Mouse (Mus musculus) lung, postnatal 0 days (tissue): ENCODE results near the gene Cnpy3. TPM values are rescaled to one million over a fixed set of nuclear protein-coding genes. Genes with fewer than 3 reads are reported as not detected.
"Not testable (repeated sequence)": the region's sequence is repeated elsewhere in the genome, so short reads cannot be mapped to it uniquely, and the experiment has no call there.

Source experiments
- ATAC-seq: fragments of 200-750 bp; cut with Nextera tagmentation; 2 replicates; pipeline ENCODE4 v1.8.0; 2017; ENCODE audit warnings: moderate library complexity
- DNase-seq: peaks from one replicate; pipeline ENCODE4 v3.0.0-alpha.2; 2016; ENCODE audit warnings: low spot score
- H3K27ac ChIP-seq: fragments of 300-500 bp; sonication (generic); 2 replicates; pipeline ENCODE4 v1.5.1; 2014; ENCODE audit warnings: antibody characterized with exemption, mild to moderate bottlenecking, low read length, mixed read lengths
- H3K27me3 ChIP-seq: fragments of 300-500 bp; sonication (generic); replicated peaks from 2 replicates; pipeline ENCODE4 v1.6.1; 2014; ENCODE audit warnings: low read length, mixed read lengths; ENCODE audit not compliant: insufficient read depth
- H3K36me3 ChIP-seq: fragments of 300-500 bp; sonication (generic); 2 replicates; pipeline ENCODE4 v1.6.1; 2014; ENCODE audit warnings: low read length, mixed read lengths; ENCODE audit not compliant: insufficient read depth
- H3K4me1 ChIP-seq: fragments of 300-500 bp; sonication (generic); 2 replicates; pipeline ENCODE4 v1.6.1; 2014; ENCODE audit warnings: antibody characterized with exemption, low read depth, low read length, mixed read lengths; ENCODE audit not compliant: insufficient read depth
- H3K4me2 ChIP-seq: fragments of 300-500 bp; sonication (generic); replicated peaks from 2 replicates; pipeline ENCODE4 v1.6.1; 2014; ENCODE audit warnings: low read depth, mild to moderate bottlenecking, low read length, moderate library complexity, mixed read lengths
- H3K4me3 ChIP-seq: fragments of 300-500 bp; sonication (generic); 2 replicates; pipeline ENCODE4 v1.5.1; 2014; ENCODE audit warnings: low read depth, low read length
- H3K9ac ChIP-seq: fragments of 300-500 bp; sonication (generic); replicated peaks from 2 replicates; pipeline ENCODE4 v1.6.1; 2014; ENCODE audit warnings: low read depth, mild to moderate bottlenecking
- H3K9me3 ChIP-seq: fragments of 300-500 bp; sonication (generic); 2 replicates; pipeline ENCODE4 v1.6.1; 2016; ENCODE audit warnings: low read length, mixed read lengths
- CTCF ChIP-seq: IDR thresholded peaks from 2 replicates; pipeline ENCODE4 v1.5.1; 2016; ENCODE audit warnings: antibody characterized with exemption, mild to moderate bottlenecking
- EP300 ChIP-seq: IDR thresholded peaks from 2 replicates; pipeline ENCODE4 v1.6.1; 2016; ENCODE audit warnings: antibody characterized with exemption, mild to moderate bottlenecking, control low read depth
- WGBS: fragments of 180-500 bp; shearing (Covaris S2); extraction: QIAGEN DNeasy Blood & Tissue Kit; methylation state at CpG from one replicate; pipeline ENCODE4 v1.1.7; 2014; 5-methylcytosine and 5-hydroxymethylcytosine counted together
- polyA plus RNA-seq: library from polyadenylated mRNA; unstranded; fragments of >200 nt; fragmentation: Nextera tagmentation; extraction: Ambion mirVana; gene quantifications from 2 replicates; pipeline ENCODE4 v1.2.1, GENCODE M21; 2015

Cnpy3 gene
- polyA plus RNA-seq, 1 experiment from 2014 or later, result 47.0 TPM

DNA sequence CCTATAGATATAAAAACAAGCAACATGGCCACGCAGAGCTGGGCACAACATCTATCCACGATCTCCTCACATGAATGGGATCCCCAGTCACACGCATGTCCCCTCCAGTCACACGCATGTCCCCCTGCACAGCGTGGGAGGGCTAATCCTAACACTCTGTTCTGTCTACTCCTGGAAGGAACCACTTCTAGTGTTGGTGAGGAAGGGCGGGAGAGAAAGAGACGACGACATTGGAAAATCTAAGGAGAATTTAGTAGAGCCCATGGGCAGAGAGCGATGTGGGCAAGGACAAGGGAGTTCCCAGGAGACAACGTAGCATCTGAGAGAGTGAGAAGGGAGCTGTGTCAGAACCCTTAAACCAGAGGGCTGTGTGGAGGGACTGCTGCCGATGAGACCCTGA, 18.5 kb upstream of the Cnpy3 start:
- H3K27me3 ChIP-seq, result no peaks in the 10 kb centered on the region
- peaks cover 3% of the 10 kb centered on the region; the same call in 1 of the 2 replicates for H3K4me1 ChIP-seq
- H3K36me3 ChIP-seq, result 0 out of 2 replicates have a peak, but pooled peaks cover 6% of the 10 kb centered on the region
- no peaks in the 10 kb centered on the region for H3K9me3 ChIP-seq
- 89% methylated on average over 11 of the region's 11 CpGs for WGBS
- no peak for TF ChIP-seq CTCF
- ATAC-seq, result no peak
- no peak overlapping the region for H3K27ac ChIP-seq
- H3K4me3 ChIP-seq, result no peak overlapping the region
- no peak overlapping the region for H3K4me2 ChIP-seq
- no peak overlapping the region for H3K9ac ChIP-seq
- DNase-seq, result no peak

DNA sequence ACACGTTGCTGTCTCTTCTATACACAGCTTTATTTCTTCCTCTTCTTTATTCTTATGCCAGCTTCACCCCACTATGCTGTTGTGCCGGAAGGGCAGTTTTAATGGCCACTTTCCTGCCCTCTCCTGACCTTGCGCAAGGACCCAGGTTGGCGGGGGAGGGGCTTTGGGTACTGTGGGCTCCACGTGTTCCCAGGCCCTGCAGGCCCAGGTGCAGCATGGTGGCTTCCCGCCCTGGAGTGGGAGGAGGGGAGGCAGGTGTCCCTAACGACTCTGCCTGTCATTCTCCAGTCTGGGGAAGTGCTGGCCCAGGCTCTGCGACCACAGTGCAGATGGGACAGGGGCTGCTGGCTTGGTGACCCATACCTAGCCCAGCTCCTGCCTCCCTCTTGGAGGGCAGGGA, 15.9 kb upstream of the Cnpy3 start:
- H3K36me3 ChIP-seq, result no peaks in the 10 kb centered on the region
- 34% methylated on average over 8 of the region's 8 CpGs for WGBS
- no peaks in the 10 kb centered on the region for H3K9me3 ChIP-seq
- H3K27me3 ChIP-seq, result no peaks in the 10 kb centered on the region
- no peak overlapping the region for H3K4me3 ChIP-seq
- no peak overlapping the region for H3K9ac ChIP-seq
- TF ChIP-seq CTCF (no peak), EP300 (no peak)
- H3K27ac ChIP-seq, result no peak overlapping the region
- H3K4me1 ChIP-seq, result peaks cover 3% of the 10 kb centered on the region; the same call in 1 of the 2 replicates
- DNase-seq (no peak), ATAC-seq (no peak)
- H3K4me2 ChIP-seq, result no peak overlapping the region

DNA sequence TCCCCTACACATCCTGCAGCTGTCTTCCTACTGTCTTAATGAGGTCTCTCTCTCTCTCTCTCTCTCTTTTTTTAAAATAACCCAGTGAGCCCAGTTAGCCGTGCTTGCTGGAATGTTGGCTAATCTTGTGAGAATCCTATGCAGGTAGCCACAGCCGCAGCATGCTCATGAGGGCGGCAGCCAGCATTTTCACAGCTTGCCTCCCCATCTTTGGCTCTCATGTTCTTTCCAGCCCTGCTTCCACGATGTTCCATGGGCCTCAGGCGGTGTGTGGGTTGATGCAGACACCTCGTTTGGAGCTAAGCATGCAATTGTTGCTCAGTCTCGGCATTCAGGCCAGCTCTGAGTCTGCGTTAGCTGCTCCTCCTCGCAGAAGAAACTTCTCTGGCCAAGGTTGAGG, 12.9 kb upstream of the Cnpy3 start:
- not testable (repeated sequence) for H3K9ac ChIP-seq, H3K9me3 ChIP-seq, ATAC-seq, H3K4me2 ChIP-seq, H3K36me3 ChIP-seq, H3K4me3 ChIP-seq, H3K27ac ChIP-seq, H3K27me3 ChIP-seq, DNase-seq, H3K4me1 ChIP-seq
- WGBS, result 56% methylated on average over 7 of the region's 9 CpGs

DNA sequence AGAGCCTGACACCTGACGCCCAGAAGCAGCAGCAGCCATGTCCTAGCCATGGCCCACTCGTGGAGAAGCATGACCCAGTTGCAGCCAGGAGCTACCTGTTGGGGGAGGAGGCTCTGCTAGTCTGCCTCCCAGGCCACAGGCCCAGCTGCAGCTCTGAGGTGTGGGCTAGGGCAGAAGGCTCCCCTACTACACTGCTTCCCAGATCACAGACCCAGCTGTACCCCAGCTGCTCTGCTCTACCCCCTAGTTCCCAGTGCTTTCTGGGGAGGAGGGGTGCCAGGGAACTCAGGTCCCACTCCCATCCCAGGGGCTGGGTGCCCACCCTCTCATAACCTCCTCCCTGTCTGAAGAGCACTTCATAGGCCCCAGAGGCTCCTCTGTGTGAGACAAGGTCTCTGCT, 11.5 kb upstream of the Cnpy3 start, which contains the start of gene Ptcra:
Ptcra (minus strand) TSS at position 169 of the 400 bp plus-strand sequence.
- WGBS, result 59% methylated on average over 2 of the region's 2 CpGs

DNA sequence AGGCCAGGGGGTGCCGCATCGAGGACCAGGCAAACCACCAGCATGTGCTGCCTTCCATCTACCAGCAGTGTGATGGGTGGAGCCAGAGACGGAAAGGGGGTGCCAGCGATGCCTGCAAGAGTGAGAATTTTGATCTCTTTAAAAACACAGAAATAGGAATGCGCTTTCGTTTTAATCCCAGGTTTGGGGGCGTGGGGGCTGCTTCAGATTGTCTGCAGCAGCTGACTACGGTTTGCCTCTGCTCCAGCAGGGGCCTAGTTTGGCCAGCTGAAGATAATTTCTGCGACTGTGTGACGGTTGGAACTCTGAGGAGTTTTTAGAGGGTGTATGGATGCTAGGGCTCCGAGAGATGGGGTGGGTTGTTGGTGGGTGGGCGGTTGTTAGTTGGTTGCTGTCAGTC, 6.7 kb upstream of the Cnpy3 start:
- no peaks in the 10 kb centered on the region for H3K36me3 ChIP-seq
- no peaks in the 10 kb centered on the region for H3K4me1 ChIP-seq
- H3K9ac ChIP-seq, result no peak overlapping the region
- no peak overlapping the region for H3K4me3 ChIP-seq
- ATAC-seq (no peak), DNase-seq (no peak)
- no peaks in the 10 kb centered on the region for H3K9me3 ChIP-seq
- no peaks in the 10 kb centered on the region for H3K27me3 ChIP-seq
- H3K4me2 ChIP-seq, result no peak overlapping the region
- 79% methylated on average over 12 of the region's 12 CpGs for WGBS
- no peak overlapping the region for H3K27ac ChIP-seq
- no peak for TF ChIP-seq EP300
- no peak for TF ChIP-seq CTCF

More for the DNA sequence above, 11.5 kb upstream of the Cnpy3 start, which contains the start of gene Ptcra:
- Histone ChIP-seq H3K9ac (no peak within 1 kb of the TSS), H3K4me3 (no peak within 1 kb of the TSS), H3K27me3 (no peaks in the 10 kb centered on the region), H3K4me1 (no peaks in the 10 kb centered on the region), H3K9me3 (no peaks in the 10 kb centered on the region), H3K4me2 (no peak within 1 kb of the TSS), H3K36me3 (no peaks in the 10 kb centered on the region), H3K27ac (no peak within 1 kb of the TSS)
- DNase-seq (no peak), ATAC-seq (no peak)
- TF ChIP-seq EP300, result no peak
- TF ChIP-seq CTCF, result no peak

DNA sequence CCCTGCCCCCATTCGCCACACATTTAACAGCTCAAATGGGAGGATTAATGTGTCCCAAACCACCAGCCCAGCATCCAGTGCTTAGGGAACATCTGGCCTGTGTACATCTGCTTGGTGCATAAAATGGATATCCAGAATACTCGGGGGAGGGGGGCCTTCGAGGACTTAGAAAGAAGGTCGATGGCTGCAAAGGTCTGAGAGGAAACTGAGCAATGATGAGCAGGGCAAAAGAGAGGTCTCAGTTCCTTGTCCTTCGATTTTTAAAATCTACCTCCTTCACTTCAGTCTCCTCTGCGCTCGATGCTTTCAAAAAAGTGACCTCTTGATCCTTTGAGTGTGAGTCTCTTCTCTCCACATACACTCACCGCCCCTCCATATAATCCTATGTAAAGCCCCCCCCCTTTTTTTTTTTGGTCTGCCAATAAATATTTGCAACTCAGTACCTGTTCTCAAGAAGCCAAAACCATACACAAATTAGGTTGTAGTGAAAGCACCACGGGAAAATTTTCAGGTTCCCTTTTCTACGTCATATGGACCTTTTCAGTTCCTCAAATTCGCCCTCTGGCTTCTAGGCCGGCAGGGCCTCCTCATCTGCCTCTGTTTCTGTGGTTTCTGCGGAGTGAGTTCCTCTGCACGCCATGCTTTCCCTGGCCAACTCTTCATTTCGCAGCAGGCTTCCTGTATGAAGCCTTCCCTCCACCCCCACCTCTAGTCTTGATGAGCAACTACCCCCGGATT, 789 bp downstream of the Cnpy3 start:
- H3K4me1 ChIP-seq, result peaks cover 4% of the 10 kb centered on the region; the same call in 1 of the 2 replicates
- H3K4me3 ChIP-seq, result peak overlapping the region; percentile 77
- TF ChIP-seq EP300 (no peak), CTCF (no peak)
- H3K36me3 ChIP-seq, result peaks cover 4% of the 10 kb centered on the region; the same call in 1 of the 2 replicates
- H3K27ac ChIP-seq, result peak overlapping the region; percentile 91
- no peaks in the 10 kb centered on the region for H3K9me3 ChIP-seq
- 15% methylated on average over 16 of the region's 16 CpGs for WGBS
- H3K27me3 ChIP-seq, result no peaks in the 10 kb centered on the region
- ATAC-seq, result peak; percentile 16
- H3K4me2 ChIP-seq, result peak overlapping the region; percentile 84
- peak; percentile 65 for DNase-seq
- peak overlapping the region; percentile 55 for H3K9ac ChIP-seq
